Mouse (Mus musculus) heart, adult 2 months (tissue): ENCODE results near the gene Nln.

Experiments used
- CTCF ChIP-seq: fragments of 200-600 bp; IDR thresholded peaks from 2 replicates; pipeline ENCODE4 v1.8.1; 2022; ENCODE audit warnings: antibody characterized with exemption, mild to moderate bottlenecking, moderate library complexity
- EP300 ChIP-seq: fragments of 200-500 bp; IDR thresholded peaks from 2 replicates; pipeline ENCODE4 v1.6.1; 2011; ENCODE audit warnings: low read depth, low read length, control low read depth; ENCODE audit not compliant: insufficient read depth
- POLR2A ChIP-seq: fragments of 200-500 bp; IDR thresholded peaks from 2 replicates; pipeline ENCODE4 v1.6.1; 2011; ENCODE audit warnings: mild to moderate bottlenecking, low read depth, low read length, control low read depth; ENCODE audit not compliant: insufficient read depth

DNA sequence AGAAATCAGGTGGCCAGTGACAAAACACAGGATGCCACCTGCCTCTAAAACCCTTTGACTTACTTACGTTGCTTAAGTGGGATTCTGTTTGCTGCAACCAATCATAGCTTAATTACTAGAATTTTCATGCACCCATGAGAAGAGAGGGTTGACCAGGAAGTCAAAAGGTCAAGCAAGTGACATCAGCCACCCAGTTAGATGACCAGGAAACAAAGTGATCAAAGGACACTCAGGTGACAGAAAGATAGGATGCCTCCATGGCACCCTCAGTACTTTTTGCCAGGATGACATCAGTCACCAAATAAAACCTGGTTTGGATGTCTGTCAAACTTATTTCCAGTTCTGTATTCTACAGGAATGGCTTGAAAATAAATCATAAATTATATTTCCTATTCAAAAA, 49.2 kb downstream of the Nln start:
- TF ChIP-seq CTCF (no peak), EP300 (no peak), POLR2A (no peak)
